Mouse (Mus musculus) mouse embryonic stem cell (cell line): ENCODE measurements around the gene A730009L09Rik.

Source experiments
- in situ Hi-C, 2 experiments: fragments of 300-500 bp; cut with MboI; formaldehyde crosslinking; loops; 1 replicate in 1 of 2; 3 replicates in 1 of 2; pipeline ENCODE4 v1.14.3; 2019 to 2020; ENCODE audit warnings: low sequenced_read_pairs in 2 of 2, low pct_unique_long_range_greater_than_20kb in 1 of 2, mixed read lengths in 1 of 2; ENCODE audit not compliant: unreplicated experiment in 1 of 2

A730009L09Rik gene

GRCm38 (mm10) chr16:84514821-84515220 lies at the start of gene A730009L09Rik:
TSS of gene A730009L09Rik (plus strand) at chr16:84515121.
- in situ Hi-C loops: no loop called here

DNA sequence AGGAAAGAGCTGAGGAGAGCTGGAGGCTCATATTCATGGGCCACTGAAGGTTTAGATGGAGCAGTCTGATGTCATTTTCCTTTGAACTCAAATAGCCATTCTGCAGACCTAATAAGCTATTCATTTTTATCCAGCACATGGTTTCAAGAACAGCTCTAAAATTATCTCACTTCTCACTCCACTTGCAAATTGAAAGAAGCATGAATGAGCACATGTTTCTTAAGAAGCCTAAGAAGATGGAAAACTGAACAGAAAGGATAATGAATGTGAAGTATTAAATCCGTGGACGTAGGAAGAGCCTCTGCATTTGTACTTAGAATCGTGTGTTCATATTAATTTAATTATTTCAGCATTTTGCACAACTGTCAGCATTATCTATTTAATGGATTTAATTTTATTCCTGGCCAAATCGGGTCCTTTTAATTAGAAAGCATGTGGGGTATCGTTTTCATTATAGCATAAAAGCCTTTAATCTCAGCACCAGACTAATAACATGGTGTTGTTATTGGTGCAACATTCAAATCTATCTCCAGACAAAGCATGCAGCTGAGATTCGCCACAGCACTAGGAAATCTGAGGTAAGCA lies 49.2 kb upstream of the A730009L09Rik start:
- in situ Hi-C loops: no loop called here

DNA sequence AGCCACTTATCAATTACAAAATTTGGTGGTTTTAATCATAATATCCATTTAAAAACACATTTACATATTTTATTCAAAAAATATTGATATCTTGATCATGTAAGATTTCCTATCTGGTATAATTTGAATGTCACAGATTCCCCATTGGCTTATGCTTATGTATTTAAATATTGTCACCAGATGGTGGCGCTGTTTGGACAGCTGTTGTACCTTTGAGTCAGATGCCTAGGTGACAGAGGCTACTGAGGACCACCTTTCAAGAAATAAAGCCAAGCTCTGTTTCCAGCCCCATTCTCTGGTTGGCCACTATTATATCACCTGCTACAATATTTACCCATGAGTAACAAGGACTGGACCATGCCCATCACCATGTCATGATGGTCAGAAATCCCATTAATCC lies 46.0 kb upstream of the A730009L09Rik start:
- in situ Hi-C loops: no loop called here

- in situ Hi-C loops: no loop called here
Measured at GRCm38 (mm10) chr16:84469994-84470393, 44.9 kb upstream of the A730009L09Rik start.

DNA sequence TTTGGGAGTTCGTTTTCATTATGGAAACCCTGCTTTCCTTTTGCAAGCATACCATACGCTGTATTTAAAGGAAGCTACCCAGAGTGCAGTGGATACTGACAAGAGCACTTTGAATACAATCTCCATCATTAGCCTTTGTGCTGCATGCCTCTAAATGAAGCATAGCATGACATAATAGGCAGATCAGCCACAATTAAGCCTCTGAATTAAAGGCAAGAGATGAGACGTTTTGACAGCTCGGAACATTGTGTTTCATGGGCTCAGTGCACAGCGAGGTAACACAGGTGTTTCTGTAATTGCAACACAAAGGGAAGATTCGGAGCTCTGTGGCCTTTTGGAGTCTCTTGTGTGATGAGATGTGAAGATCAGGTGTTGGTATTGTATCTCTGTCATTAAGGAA lies 41.5 kb upstream of the A730009L09Rik start:
- in situ Hi-C loops: no loop called here

DNA sequence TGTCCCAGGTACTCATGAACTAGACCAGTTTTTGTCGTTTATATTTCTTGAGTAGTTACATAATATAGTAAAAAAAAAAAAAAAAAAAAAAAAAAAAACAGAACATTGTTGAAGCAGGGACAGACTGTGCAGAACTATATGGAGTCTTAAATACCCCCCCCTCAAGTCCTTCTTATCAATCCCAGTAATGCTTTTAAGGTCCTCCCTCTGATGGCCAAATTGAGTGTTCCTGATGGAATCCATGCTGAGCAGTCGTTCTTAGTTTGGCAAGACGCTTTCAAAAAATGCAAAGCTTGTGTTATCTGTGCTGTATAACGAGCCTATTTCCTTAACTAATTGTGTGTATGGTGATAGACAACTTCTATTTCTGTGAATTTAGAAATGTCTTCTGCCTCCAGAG lies 40.2 kb upstream of the A730009L09Rik start:
- in situ Hi-C loops: no loop called here

GRCm38 (mm10) chr16:84476948-84477347 lies 38.0 kb upstream of the A730009L09Rik start:
- in situ Hi-C loops: no loop called here

- in situ Hi-C loops: no loop called here
Measured at GRCm38 (mm10) chr16:84477528-84477927, 37.4 kb upstream of the A730009L09Rik start.

- in situ Hi-C loops: no loop called here
Measured at GRCm38 (mm10) chr16:84477952-84478351, 37.0 kb upstream of the A730009L09Rik start.

DNA sequence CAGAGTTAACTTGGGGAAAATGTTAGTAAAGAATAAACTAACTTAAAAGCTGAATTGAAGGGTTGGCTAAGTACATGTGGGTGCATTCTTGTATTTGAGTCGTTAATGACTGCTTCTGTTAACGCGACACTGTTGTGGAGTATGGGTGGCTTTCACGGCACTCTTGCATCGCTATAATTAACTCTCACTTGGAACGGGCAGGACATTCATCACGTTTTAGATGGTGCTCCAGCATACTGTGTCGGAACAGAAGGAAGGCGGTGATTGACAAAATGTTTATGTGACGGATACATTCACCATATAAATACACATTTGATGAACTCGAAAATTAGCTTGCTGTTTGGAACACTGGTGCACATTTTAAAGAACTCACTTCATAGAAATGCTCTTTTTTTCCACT lies 29.0 kb upstream of the A730009L09Rik start:
- in situ Hi-C loops: no loop called here

GRCm38 (mm10) chr16:84494818-84495217 lies 20.1 kb upstream of the A730009L09Rik start:
- in situ Hi-C loops: no loop called here

GRCm38 (mm10) chr16:84495438-84495837 lies 19.5 kb upstream of the A730009L09Rik start:
- in situ Hi-C loops: no loop called here

GRCm38 (mm10) chr16:84507681-84508080 lies 7.2 kb upstream of the A730009L09Rik start:
- in situ Hi-C loops: no loop called here

- in situ Hi-C loops: no loop called here
Measured at GRCm38 (mm10) chr16:84521975-84522635, 7.2 kb downstream of the A730009L09Rik start.

GRCm38 (mm10) chr16:84523061-84523460 lies 8.1 kb downstream of the A730009L09Rik start:
- in situ Hi-C loops: no loop called here

DNA sequence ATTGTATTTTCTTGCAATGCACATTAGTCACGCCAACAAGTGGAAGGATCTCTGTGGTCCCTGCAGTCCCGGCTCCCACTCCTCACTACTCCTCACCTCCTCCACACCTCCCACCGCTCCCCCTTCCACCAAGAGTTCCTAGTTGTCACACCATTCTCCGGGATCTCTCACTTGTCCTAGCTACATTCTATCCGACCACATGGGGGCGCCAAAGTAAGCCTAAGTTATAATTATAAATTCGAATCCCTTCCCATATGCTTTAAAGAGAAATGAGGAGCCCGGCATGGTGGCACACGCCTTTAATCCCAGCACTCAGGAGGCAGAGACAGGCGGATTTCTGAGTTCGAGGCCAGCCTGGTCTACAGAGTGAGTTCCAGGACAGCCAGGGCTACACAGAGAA lies 12.5 kb downstream of the A730009L09Rik start:
- in situ Hi-C loops: no loop called here

GRCm38 (mm10) chr16:84532803-84533202 lies 17.9 kb downstream of the A730009L09Rik start:
- in situ Hi-C loops: no loop called here

GRCm38 (mm10) chr16:84546059-84546458 lies 31.1 kb downstream of the A730009L09Rik start:
- in situ Hi-C loops: no loop called here

DNA sequence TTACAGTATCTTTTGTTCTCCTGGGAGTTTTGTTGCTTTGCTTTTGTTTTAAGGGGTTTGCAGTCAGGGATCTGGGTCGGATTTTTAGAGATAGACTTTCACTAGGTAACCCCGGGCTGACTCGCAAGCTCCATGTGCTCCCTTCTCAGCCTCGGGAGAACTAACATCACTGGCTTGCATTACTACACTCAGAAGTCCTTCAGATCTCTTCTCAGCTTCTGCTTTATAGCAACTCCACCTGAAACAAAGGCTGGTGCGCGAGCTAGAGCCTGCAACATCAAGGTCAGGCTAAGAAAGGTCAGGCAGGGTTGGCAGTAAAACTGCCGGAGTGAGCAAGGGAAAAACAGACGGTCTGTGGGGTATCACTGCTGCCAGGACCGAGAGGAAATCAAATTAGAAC lies 34.2 kb downstream of the A730009L09Rik start:
- in situ Hi-C loops: no loop called here

DNA sequence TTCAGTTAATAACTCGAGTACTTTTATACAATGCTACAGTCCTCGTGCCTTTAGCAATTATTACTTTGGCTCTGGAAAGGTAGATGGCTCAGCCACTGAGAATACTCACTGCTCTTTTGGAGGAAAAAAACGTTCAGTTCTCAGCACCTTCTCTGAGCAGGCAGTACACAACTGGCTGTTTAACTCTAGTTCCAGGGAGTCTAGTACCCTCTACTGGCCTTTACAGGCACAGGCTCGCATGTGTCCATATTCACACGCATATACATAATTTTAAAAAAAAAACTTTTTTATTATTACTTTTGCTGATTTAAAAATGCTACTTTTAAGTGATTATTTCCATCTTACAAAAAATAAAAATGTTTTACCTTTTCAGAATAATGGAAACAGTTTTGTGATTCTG lies 35.5 kb downstream of the A730009L09Rik start:
- in situ Hi-C loops: no loop called here
